Mouse (Mus musculus): ENCODE measurements around the gene D2hgdh. TPM values are rescaled to one million over a fixed set of nuclear protein-coding genes. Genes with fewer than 3 reads are reported as not detected.

Gene D2hgdh
- polyA plus RNA-seq, 1 experiment from 2014 or later, result 7.5 TPM

- Histone ChIP-seq H3K4me2 (replicated peaks; ENCODE audit: low read depth) (no peak overlapping the region), H3K9ac (ENCODE audit: low read length) (no peak overlapping the region), H3K4me3 (ENCODE audit: low read depth, low read length) (no peak overlapping the region), H3K27ac (replicated peaks) (no peak overlapping the region), H3K36me3 (ENCODE audit: control insufficient read depth, insufficient read depth, low read length) (peaks cover 27% of the 10 kb centered on the region), H3K9me3 (ENCODE audit: control insufficient read depth, low read length) (no peaks in the 10 kb centered on the region), H3K27me3 (ENCODE audit: control insufficient read depth, insufficient read depth, low read length) (no peaks in the 10 kb centered on the region), H3K4me1 (replicated peaks; ENCODE audit: control insufficient read depth, insufficient read depth) (peaks cover 7% of the 10 kb centered on the region; the same call in 1 of the 2 replicates)
- DNase-seq (ENCODE audit: low spot score) (no peak), ATAC-seq (ENCODE audit: low FRiP score, low TSS enrichment) (no peak)
- TF ChIP-seq CTCF (IDR thresholded peaks at IDR 0.05; ENCODE audit: low read depth), result no peak
- no peak for TF ChIP-seq EP300 (optimal IDR thresholded peaks at IDR 0.05)
- 72% methylated on average over 4 of the region's 4 CpGs for WGBS
Observed at GRCm38 (mm10) chr1:93808871-93809270, 15.8 kb upstream of the D2hgdh start.

DNA sequence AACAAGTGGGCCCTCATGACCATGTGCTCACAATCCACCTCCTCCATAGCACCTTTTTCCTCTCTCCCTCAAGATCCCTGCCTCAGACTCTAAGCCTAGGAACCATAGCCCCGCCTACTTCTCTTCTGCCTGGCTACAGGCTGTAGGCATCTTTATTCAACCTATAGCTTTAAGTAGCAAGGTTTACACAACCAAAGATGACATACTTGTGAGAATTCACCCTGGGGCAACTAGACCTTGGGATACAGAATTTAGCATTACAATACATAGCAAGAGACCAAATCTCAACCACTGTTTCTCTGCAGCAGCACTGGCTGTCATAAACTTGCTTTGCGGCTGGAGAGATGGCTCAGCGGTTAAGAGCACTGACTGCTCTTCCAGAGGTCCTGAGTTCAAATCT is 14.7 kb upstream of the D2hgdh start:
- no peak for TF ChIP-seq EP300 (optimal IDR thresholded peaks at IDR 0.05)
- no peak for TF ChIP-seq CTCF (IDR thresholded peaks at IDR 0.05; ENCODE audit: low read depth)
- H3K27me3 ChIP-seq (ENCODE audit: control insufficient read depth, insufficient read depth, low read length), result no peaks in the 10 kb centered on the region
- no peak overlapping the region for H3K27ac ChIP-seq (replicated peaks)
- peaks cover 35% of the 10 kb centered on the region for H3K36me3 ChIP-seq (ENCODE audit: control insufficient read depth, insufficient read depth, low read length)
- WGBS, result 96% methylated on average over 3 of the region's 3 CpGs
- H3K4me1 ChIP-seq (replicated peaks; ENCODE audit: control insufficient read depth, insufficient read depth), result peaks cover 3% of the 10 kb centered on the region; the same call in 1 of the 2 replicates
- H3K9ac ChIP-seq (ENCODE audit: low read length), result no peak overlapping the region
- no peaks in the 10 kb centered on the region for H3K9me3 ChIP-seq (ENCODE audit: control insufficient read depth, low read length)
- DNase-seq (ENCODE audit: low spot score) (no peak), ATAC-seq (ENCODE audit: low FRiP score, low TSS enrichment) (no peak)
- H3K4me2 ChIP-seq (replicated peaks; ENCODE audit: low read depth), result no peak overlapping the region
- H3K4me3 ChIP-seq (ENCODE audit: low read depth, low read length), result no peak overlapping the region

DNA sequence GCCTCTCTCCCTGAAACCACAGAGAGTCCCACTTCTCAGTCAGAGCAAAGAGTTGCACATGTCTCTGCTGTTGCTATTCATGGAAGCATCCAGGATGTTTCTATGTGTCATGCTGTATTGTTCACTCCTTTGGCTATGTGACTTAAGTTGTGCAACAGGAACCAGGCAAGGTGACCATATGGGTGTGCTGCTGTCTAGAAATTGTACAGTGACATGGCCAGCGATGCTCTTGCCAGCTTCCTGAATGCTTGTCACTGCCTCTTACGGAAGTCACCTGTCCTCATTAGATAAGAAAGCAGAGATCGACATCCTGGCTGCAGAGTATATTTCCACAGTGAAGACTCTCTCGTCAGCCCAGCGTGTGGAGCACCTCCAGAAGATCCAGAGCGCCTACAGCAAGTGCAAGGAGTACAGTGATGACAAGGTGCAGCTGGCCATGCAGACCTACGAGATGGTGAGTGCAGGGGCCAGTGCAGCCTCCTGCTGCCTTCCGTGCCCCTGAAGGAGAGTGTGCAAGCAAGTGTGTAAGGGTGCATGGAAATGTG is 13.1 kb upstream of the D2hgdh start:
- no peak for ATAC-seq (ENCODE audit: low FRiP score, low TSS enrichment)
- Histone ChIP-seq H3K9me3 (ENCODE audit: control insufficient read depth, low read length) (no peaks in the 10 kb centered on the region), H3K9ac (ENCODE audit: low read length) (no peak overlapping the region), H3K4me2 (replicated peaks; ENCODE audit: low read depth) (no peak overlapping the region), H3K27me3 (ENCODE audit: control insufficient read depth, insufficient read depth, low read length) (no peaks in the 10 kb centered on the region), H3K27ac (replicated peaks) (no peak overlapping the region), H3K4me1 (replicated peaks; ENCODE audit: control insufficient read depth, insufficient read depth) (no peaks in the 10 kb centered on the region), H3K4me3 (ENCODE audit: low read depth, low read length) (no peak overlapping the region), H3K36me3 (ENCODE audit: control insufficient read depth, insufficient read depth, low read length) (peaks cover 47% of the 10 kb centered on the region)
- TF ChIP-seq CTCF (IDR thresholded peaks at IDR 0.05; ENCODE audit: low read depth) (no peak), EP300 (optimal IDR thresholded peaks at IDR 0.05) (no peak)
- no peak for DNase-seq (ENCODE audit: low spot score)
- WGBS, result 80% methylated on average over 8 of the region's 8 CpGs

GRCm38 (mm10) chr1:93817823-93818532 is 6.7 kb upstream of the D2hgdh start:
- 89% methylated on average over 8 of the region's 8 CpGs for WGBS
- Histone ChIP-seq H3K9ac (ENCODE audit: low read length) (no peak overlapping the region), H3K36me3 (ENCODE audit: control insufficient read depth, insufficient read depth, low read length) (peaks cover 46% of the 10 kb centered on the region), H3K27ac (replicated peaks) (no peak overlapping the region), H3K9me3 (ENCODE audit: control insufficient read depth, low read length) (no peaks in the 10 kb centered on the region), H3K4me1 (replicated peaks; ENCODE audit: control insufficient read depth, insufficient read depth) (no peaks in the 10 kb centered on the region), H3K4me2 (replicated peaks; ENCODE audit: low read depth) (no peak overlapping the region), H3K27me3 (ENCODE audit: control insufficient read depth, insufficient read depth, low read length) (no peaks in the 10 kb centered on the region), H3K4me3 (ENCODE audit: low read depth, low read length) (no peak overlapping the region)
- DNase-seq (ENCODE audit: low spot score) (no peak), ATAC-seq (ENCODE audit: low FRiP score, low TSS enrichment) (no peak)
- TF ChIP-seq EP300 (optimal IDR thresholded peaks at IDR 0.05) (no peak), CTCF (IDR thresholded peaks at IDR 0.05; ENCODE audit: low read depth) (no peak)

GRCm38 (mm10) chr1:93818722-93819121 is 6.0 kb upstream of the D2hgdh start:
- ATAC-seq (ENCODE audit: low FRiP score, low TSS enrichment), result no peak
- peaks cover 39% of the 10 kb centered on the region for H3K36me3 ChIP-seq (ENCODE audit: control insufficient read depth, insufficient read depth, low read length)
- WGBS, result 87% methylated on average over 7 of the region's 7 CpGs
- no peak overlapping the region for H3K4me2 ChIP-seq (replicated peaks; ENCODE audit: low read depth)
- no peak overlapping the region for H3K9ac ChIP-seq (ENCODE audit: low read length)
- no peaks in the 10 kb centered on the region for H3K27me3 ChIP-seq (ENCODE audit: control insufficient read depth, insufficient read depth, low read length)
- H3K4me3 ChIP-seq (ENCODE audit: low read depth, low read length), result no peak overlapping the region
- H3K27ac ChIP-seq (replicated peaks), result no peak overlapping the region
- no peak for DNase-seq (ENCODE audit: low spot score)
- no peaks in the 10 kb centered on the region for H3K4me1 ChIP-seq (replicated peaks; ENCODE audit: control insufficient read depth, insufficient read depth)
- TF ChIP-seq EP300 (optimal IDR thresholded peaks at IDR 0.05), result no peak
- TF ChIP-seq CTCF (IDR thresholded peaks at IDR 0.05; ENCODE audit: low read depth), result no peak
- H3K9me3 ChIP-seq (ENCODE audit: control insufficient read depth, low read length), result no peaks in the 10 kb centered on the region
